Mouse (Mus musculus): Measurements from ENCODE around the gene Keg1. TPM values are rescaled to one million over a fixed set of nuclear protein-coding genes. Genes with fewer than 3 reads are reported as not detected.
"Not testable (repeated sequence)": the region's sequence is repeated elsewhere in the genome, so short reads cannot be mapped to it uniquely, and the experiment has no call there.

Gene Keg1
- polyA plus RNA-seq, 1 experiment from 2014 or later = not detected

DNA sequence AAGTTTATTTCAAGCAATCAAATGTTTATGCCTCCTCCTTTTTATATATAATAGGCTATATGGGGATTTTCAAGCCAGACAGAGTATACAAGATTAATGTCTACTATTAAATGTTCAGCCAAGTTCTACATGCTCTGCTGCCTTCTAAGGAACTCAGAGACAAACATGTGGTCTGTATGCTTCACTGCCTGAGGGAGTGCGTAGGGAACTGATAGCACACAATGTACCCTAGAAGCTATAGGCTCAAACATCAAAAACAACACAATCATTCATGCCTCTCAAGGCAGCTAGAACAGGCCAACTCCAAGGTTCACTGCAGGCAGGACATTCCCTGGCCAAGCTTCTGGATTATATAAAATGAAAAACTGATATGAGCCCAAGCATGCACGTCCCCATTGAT is 12.9 kb downstream of the Keg1 start:
- no peak for ATAC-seq
- Histone ChIP-seq H3K4me2 (ENCODE audit: low read length) (no peak overlapping the region), H3K4me3 (ENCODE audit: low read depth, low read length) (no peak overlapping the region), H3K9ac (ENCODE audit: low read depth, low read length) (no peak overlapping the region), H3K4me1 (ENCODE audit: control insufficient read depth, insufficient read depth, low read length) (no peaks in the 10 kb centered on the region), H3K27ac (ENCODE audit: low read length) (no peak overlapping the region), H3K27me3 (ENCODE audit: control insufficient read depth, insufficient read depth, low read depth, low read length) (no peaks in the 10 kb centered on the region), H3K36me3 (ENCODE audit: control insufficient read depth, insufficient read depth, low read length) (no peaks in the 10 kb centered on the region), H3K9me3 (replicated peaks; ENCODE audit: control insufficient read depth, low read length, poor library complexity, severe bottlenecking) (no peaks in the 10 kb centered on the region)
- 88% methylated on average over 2 of the region's 2 CpGs for WGBS

DNA sequence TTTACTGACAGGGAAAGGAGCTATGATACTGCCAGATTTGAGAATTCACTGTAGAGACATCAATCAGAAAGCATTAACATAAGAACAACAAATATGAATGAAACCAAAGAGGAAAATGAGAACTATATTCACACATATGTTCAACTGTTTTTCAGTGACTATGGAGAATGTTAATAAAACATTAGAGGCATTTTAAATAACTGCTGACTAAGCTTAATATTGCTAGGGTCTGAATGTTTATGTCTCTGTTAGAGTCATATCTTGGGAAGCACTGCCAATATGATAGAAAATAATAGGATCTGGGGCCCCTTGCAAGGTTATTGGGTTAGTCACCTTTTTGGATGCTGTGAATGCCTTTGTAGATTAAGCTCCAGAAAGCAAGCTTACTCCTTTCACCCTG is 13.4 kb downstream of the Keg1 start:
- Histone ChIP-seq H3K9me3 (replicated peaks; ENCODE audit: control insufficient read depth, low read length, poor library complexity, severe bottlenecking) (no peaks in the 10 kb centered on the region), H3K4me3 (ENCODE audit: low read depth, low read length) (no peak overlapping the region), H3K36me3 (ENCODE audit: control insufficient read depth, insufficient read depth, low read length) (no peaks in the 10 kb centered on the region), H3K4me1 (ENCODE audit: control insufficient read depth, insufficient read depth, low read length) (no peaks in the 10 kb centered on the region), H3K9ac (ENCODE audit: low read depth, low read length) (no peak overlapping the region), H3K4me2 (ENCODE audit: low read length) (no peak overlapping the region), H3K27me3 (ENCODE audit: control insufficient read depth, insufficient read depth, low read depth, low read length) (no peaks in the 10 kb centered on the region), H3K27ac (ENCODE audit: low read length) (no peak overlapping the region)
- ATAC-seq = no peak

DNA sequence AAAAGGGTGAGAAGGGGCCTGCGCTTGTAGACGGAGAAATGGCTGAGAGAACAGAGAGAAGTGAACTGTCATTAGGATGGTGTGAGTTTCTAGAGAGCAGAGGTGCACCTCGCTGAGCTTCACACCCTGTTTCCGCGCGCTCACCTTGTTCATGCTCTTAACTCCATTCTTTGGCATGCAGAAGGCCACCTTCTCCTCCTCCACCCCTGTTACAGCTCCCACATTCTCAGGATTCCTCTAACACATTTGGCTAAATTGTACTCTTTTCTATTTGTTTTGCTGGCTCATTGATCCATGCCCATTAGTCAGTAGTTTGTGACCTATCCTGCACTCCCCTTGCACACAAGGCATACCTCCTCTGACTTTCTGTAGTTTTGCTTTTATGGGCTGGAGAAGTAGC is 23.6 kb downstream of the Keg1 start:
- Histone ChIP-seq H3K27me3 (ENCODE audit: control insufficient read depth, insufficient read depth, low read depth, low read length) (no peaks in the 10 kb centered on the region), H3K36me3 (ENCODE audit: control insufficient read depth, insufficient read depth, low read length) (no peaks in the 10 kb centered on the region), H3K27ac (ENCODE audit: low read length) (no peak overlapping the region), H3K9me3 (replicated peaks; ENCODE audit: control insufficient read depth, low read length, poor library complexity, severe bottlenecking) (no peaks in the 10 kb centered on the region), H3K4me3 (ENCODE audit: low read depth, low read length) (no peak overlapping the region), H3K9ac (ENCODE audit: low read depth, low read length) (no peak overlapping the region), H3K4me1 (ENCODE audit: control insufficient read depth, insufficient read depth, low read length) (no peaks in the 10 kb centered on the region), H3K4me2 (ENCODE audit: low read length) (no peak overlapping the region)
- WGBS = 84% methylated on average over 6 of the region's 6 CpGs
- no peak for ATAC-seq

DNA sequence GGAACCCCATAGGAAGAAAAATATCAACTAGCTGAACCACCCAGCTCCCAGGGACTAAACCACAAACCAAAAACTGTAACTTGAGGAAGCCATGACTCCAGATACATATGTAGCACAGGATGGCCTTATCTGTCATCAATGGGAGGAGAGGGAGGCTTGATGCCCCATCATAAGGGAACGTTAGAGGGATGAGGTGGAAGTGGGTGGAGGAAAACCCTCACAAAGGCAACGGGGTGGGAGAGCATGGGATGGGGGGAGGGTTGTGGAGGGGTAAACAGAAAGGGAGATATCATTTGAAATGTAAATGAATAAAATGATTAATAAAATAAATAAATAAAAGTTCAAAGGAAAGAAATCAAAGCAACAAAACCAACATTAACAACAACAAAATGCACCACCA is 24.9 kb downstream of the Keg1 start:
- 75% methylated on average over 2 of the region's 2 CpGs for WGBS
- no peak overlapping the region for H3K4me2 ChIP-seq (ENCODE audit: low read length)
- H3K9me3 ChIP-seq (replicated peaks; ENCODE audit: control insufficient read depth, low read length, poor library complexity, severe bottlenecking) = no peaks in the 10 kb centered on the region
- no peak for ATAC-seq
- H3K4me3 ChIP-seq (ENCODE audit: low read depth, low read length) = no peak overlapping the region
- no peak overlapping the region for H3K27ac ChIP-seq (ENCODE audit: low read length)
- no peaks in the 10 kb centered on the region for H3K4me1 ChIP-seq (ENCODE audit: control insufficient read depth, insufficient read depth, low read length)
- H3K27me3 ChIP-seq (ENCODE audit: control insufficient read depth, insufficient read depth, low read depth, low read length) = no peaks in the 10 kb centered on the region
- H3K36me3 ChIP-seq (ENCODE audit: control insufficient read depth, insufficient read depth, low read length) = no peaks in the 10 kb centered on the region
- no peak overlapping the region for H3K9ac ChIP-seq (ENCODE audit: low read depth, low read length)

- not testable (repeated sequence) for H3K9me3 ChIP-seq (replicated peaks; ENCODE audit: control insufficient read depth, low read length, poor library complexity, severe bottlenecking); H3K27me3 ChIP-seq (ENCODE audit: control insufficient read depth, insufficient read depth, low read depth, low read length); ATAC-seq; H3K4me3 ChIP-seq (ENCODE audit: low read depth, low read length); H3K4me2 ChIP-seq (ENCODE audit: low read length); H3K36me3 ChIP-seq (ENCODE audit: control insufficient read depth, insufficient read depth, low read length); H3K27ac ChIP-seq (ENCODE audit: low read length); H3K9ac ChIP-seq (ENCODE audit: low read depth, low read length); H3K4me1 ChIP-seq (ENCODE audit: control insufficient read depth, insufficient read depth, low read length)
- WGBS = 90% methylated on average over 5 of the region's 5 CpGs
Observed at GRCm38 (mm10) chr19:12720919-12721318, 25.3 kb downstream of the Keg1 start.

GRCm38 (mm10) chr19:12721596-12721995 is 26.0 kb downstream of the Keg1 start:
- H3K9me3 ChIP-seq (replicated peaks; ENCODE audit: control insufficient read depth, low read length, poor library complexity, severe bottlenecking); H3K9ac ChIP-seq (ENCODE audit: low read depth, low read length); H3K27me3 ChIP-seq (ENCODE audit: control insufficient read depth, insufficient read depth, low read depth, low read length); ATAC-seq; H3K36me3 ChIP-seq (ENCODE audit: control insufficient read depth, insufficient read depth, low read length); H3K4me1 ChIP-seq (ENCODE audit: control insufficient read depth, insufficient read depth, low read length); H3K4me3 ChIP-seq (ENCODE audit: low read depth, low read length); H3K27ac ChIP-seq (ENCODE audit: low read length); H3K4me2 ChIP-seq (ENCODE audit: low read length): not testable (repeated sequence)
- 93% methylated on average over 7 of the region's 7 CpGs for WGBS

GRCm38 (mm10) chr19:12722308-12722707 is 26.7 kb downstream of the Keg1 start:
- no peak overlapping the region for H3K4me3 ChIP-seq (ENCODE audit: low read depth, low read length)
- H3K27me3 ChIP-seq (ENCODE audit: control insufficient read depth, insufficient read depth, low read depth, low read length) = no peaks in the 10 kb centered on the region
- no peak overlapping the region for H3K27ac ChIP-seq (ENCODE audit: low read length)
- H3K4me2 ChIP-seq (ENCODE audit: low read length) = no peak overlapping the region
- no peaks in the 10 kb centered on the region for H3K9me3 ChIP-seq (replicated peaks; ENCODE audit: control insufficient read depth, low read length, poor library complexity, severe bottlenecking)
- no peaks in the 10 kb centered on the region for H3K36me3 ChIP-seq (ENCODE audit: control insufficient read depth, insufficient read depth, low read length)
- WGBS = 59% methylated on average over 2 of the region's 3 CpGs
- no peak overlapping the region for H3K9ac ChIP-seq (ENCODE audit: low read depth, low read length)
- no peaks in the 10 kb centered on the region for H3K4me1 ChIP-seq (ENCODE audit: control insufficient read depth, insufficient read depth, low read length)
- no peak for ATAC-seq

DNA sequence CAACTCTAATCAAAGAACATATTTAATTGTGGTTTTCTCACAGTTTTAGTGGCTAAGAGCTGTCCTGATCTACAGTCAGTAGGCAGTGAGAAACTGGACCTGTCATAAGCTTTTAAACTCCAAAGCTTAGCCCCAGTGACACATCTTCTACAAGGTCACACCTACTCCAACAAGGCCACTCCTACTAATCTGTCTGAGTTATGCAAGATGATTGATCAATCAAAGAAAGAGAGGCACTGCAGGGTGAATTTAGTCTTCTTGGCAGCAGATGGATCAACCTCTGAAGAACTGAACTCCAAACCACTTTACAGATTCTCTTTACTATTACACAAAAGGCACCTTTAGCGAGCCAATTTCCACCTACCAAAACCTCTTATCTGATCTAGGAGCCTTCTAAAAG is 30.3 kb downstream of the Keg1 start:
- no peaks in the 10 kb centered on the region for H3K9me3 ChIP-seq (replicated peaks; ENCODE audit: control insufficient read depth, low read length, poor library complexity, severe bottlenecking)
- H3K4me2 ChIP-seq (ENCODE audit: low read length) = no peak overlapping the region
- WGBS = 86% methylated on average over 1 of the region's 1 CpGs
- no peak overlapping the region for H3K4me3 ChIP-seq (ENCODE audit: low read depth, low read length)
- no peaks in the 10 kb centered on the region for H3K27me3 ChIP-seq (ENCODE audit: control insufficient read depth, insufficient read depth, low read depth, low read length)
- H3K4me1 ChIP-seq (ENCODE audit: control insufficient read depth, insufficient read depth, low read length) = no peaks in the 10 kb centered on the region
- no peaks in the 10 kb centered on the region for H3K36me3 ChIP-seq (ENCODE audit: control insufficient read depth, insufficient read depth, low read length)
- no peak for ATAC-seq
- no peak overlapping the region for H3K9ac ChIP-seq (ENCODE audit: low read depth, low read length)
- no peak overlapping the region for H3K27ac ChIP-seq (ENCODE audit: low read length)

DNA sequence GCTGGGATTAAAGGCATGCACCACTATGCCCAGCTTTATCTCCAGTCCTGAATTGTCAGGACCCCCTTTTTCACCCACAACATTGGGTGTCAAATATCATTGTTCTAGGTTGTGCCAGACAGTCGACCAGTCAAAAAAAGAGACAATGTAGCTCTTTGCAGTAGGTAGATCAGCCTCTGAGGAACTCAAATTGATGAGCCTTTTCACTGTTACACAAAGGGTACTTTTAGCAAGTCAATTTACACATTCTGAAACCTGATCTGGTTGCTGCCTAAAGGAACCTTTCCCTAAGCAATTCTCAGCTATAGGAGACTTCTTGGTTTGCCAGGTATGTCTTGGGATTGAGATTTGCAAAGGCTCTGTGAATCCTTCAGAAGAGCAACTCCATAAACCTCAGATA is 35.5 kb downstream of the Keg1 start:
- H3K27me3 ChIP-seq (ENCODE audit: control insufficient read depth, insufficient read depth, low read depth, low read length) = no peaks in the 10 kb centered on the region
- no peak overlapping the region for H3K4me3 ChIP-seq (ENCODE audit: low read depth, low read length)
- whole genome bisulfite sequencing = 46% methylated on average over 1 of the region's 1 CpGs
- H3K4me1 ChIP-seq (ENCODE audit: control insufficient read depth, insufficient read depth, low read length) = no peaks in the 10 kb centered on the region
- no peaks in the 10 kb centered on the region for H3K36me3 ChIP-seq (ENCODE audit: control insufficient read depth, insufficient read depth, low read length)
- H3K27ac ChIP-seq (ENCODE audit: low read length) = no peak overlapping the region
- H3K9ac ChIP-seq (ENCODE audit: low read depth, low read length) = no peak overlapping the region
- H3K4me2 ChIP-seq (ENCODE audit: low read length) = no peak overlapping the region
- no peak for ATAC-seq
- no peaks in the 10 kb centered on the region for H3K9me3 ChIP-seq (replicated peaks; ENCODE audit: control insufficient read depth, low read length, poor library complexity, severe bottlenecking)

DNA sequence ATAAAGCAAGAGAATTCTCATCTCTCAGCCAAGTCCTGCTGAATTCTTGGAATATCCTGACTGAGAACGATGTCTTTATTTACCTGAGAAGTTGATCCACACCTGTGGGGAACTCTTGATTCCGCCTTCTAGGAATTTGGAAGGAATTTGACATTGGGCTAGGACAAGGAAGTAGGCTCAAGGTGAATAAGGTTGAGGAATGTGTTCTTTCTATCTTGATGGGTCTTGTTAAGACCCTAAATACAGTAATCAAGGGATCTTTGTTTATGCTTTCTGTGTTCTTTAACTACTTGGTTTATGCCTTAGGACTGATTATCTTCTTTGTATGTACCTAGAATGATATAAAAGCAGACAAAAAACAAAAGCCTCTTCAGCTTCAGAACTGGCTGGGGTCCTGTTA is 36.4 kb downstream of the Keg1 start:
- no peak overlapping the region for H3K4me3 ChIP-seq (ENCODE audit: low read depth, low read length)
- H3K9ac ChIP-seq (ENCODE audit: low read depth, low read length) = no peak overlapping the region
- no peaks in the 10 kb centered on the region for H3K9me3 ChIP-seq (replicated peaks; ENCODE audit: control insufficient read depth, low read length, poor library complexity, severe bottlenecking)
- H3K27ac ChIP-seq (ENCODE audit: low read length) = no peak overlapping the region
- H3K4me2 ChIP-seq (ENCODE audit: low read length) = no peak overlapping the region
- 90% methylated on average over 2 of the region's 2 CpGs for WGBS
- no peak for ATAC-seq
- no peaks in the 10 kb centered on the region for H3K4me1 ChIP-seq (ENCODE audit: control insufficient read depth, insufficient read depth, low read length)
- H3K36me3 ChIP-seq (ENCODE audit: control insufficient read depth, insufficient read depth, low read length) = no peaks in the 10 kb centered on the region
- H3K27me3 ChIP-seq (ENCODE audit: control insufficient read depth, insufficient read depth, low read depth, low read length) = no peaks in the 10 kb centered on the region
